Mouse (Mus musculus): Measurements from ENCODE around the gene Klk1b24.
"Not testable (repeated sequence)": the region's sequence is repeated elsewhere in the genome, so short reads cannot be mapped to it uniquely, and the experiment has no call there.

The Klk1b24 gene

GRCm38 (mm10) chr7:44187936-44188335 is at the start of gene Klk1b24:
Gene Klk1b24 (plus strand): TSS chr7:44188236.
- DNase-seq (ENCODE audit: extremely low spot score, low spot score), result not testable (repeated sequence)

GRCm38 (mm10) chr7:44179299-44180045 is 8.6 kb upstream of the Klk1b24 start:
- DNase-seq (ENCODE audit: extremely low spot score, low spot score), result no peak

- DNase-seq (ENCODE audit: extremely low spot score, low spot score), result not testable (repeated sequence)
Measured at GRCm38 (mm10) chr7:44186516-44186915, 1.5 kb upstream of the Klk1b24 start.

GRCm38 (mm10) chr7:44193466-44193865 is 5.4 kb downstream of the Klk1b24 start:
- DNase-seq (ENCODE audit: extremely low spot score, low spot score), result not testable (repeated sequence)

GRCm38 (mm10) chr7:44197891-44198290 is 9.9 kb downstream of the Klk1b24 start, which contains the start of gene Klk1b3:
Gene Klk1b3 (plus strand): TSS chr7:44198191.
- DNase-seq (ENCODE audit: extremely low spot score, low spot score), result no peak

- DNase-seq (ENCODE audit: extremely low spot score, low spot score), result not testable (repeated sequence)
Measured at GRCm38 (mm10) chr7:44207135-44207534, 19.1 kb downstream of the Klk1b24 start, which contains the start of gene Klk1b4. Gene Klk1b4 (plus strand): TSS chr7:44207435.

GRCm38 (mm10) chr7:44208307-44208706 is 20.3 kb downstream of the Klk1b24 start:
- no peak for DNase-seq (ENCODE audit: extremely low spot score, low spot score)

- no peak for DNase-seq (ENCODE audit: extremely low spot score, low spot score)
Measured at GRCm38 (mm10) chr7:44215645-44216044, 27.6 kb downstream of the Klk1b24 start, which contains the start of gene Klk1b5. Gene Klk1b5 (plus strand): TSS chr7:44215945.

GRCm38 (mm10) chr7:44221601-44222000 is 33.6 kb downstream of the Klk1b24 start:
- not testable (repeated sequence) for DNase-seq (ENCODE audit: extremely low spot score, low spot score)

GRCm38 (mm10) chr7:44222335-44222734 is 34.3 kb downstream of the Klk1b24 start:
- DNase-seq (ENCODE audit: extremely low spot score, low spot score), result not testable (repeated sequence)

- no peak for DNase-seq (ENCODE audit: extremely low spot score, low spot score)
Measured at GRCm38 (mm10) chr7:44225076-44225475, 37.0 kb downstream of the Klk1b24 start, which contains the start of gene Klk1. Gene Klk1 (plus strand): TSS chr7:44225360.

GRCm38 (mm10) chr7:44235909-44236308 is 47.9 kb downstream of the Klk1b24 start, which contains the start of gene Gm36864:
Gene Gm36864 (plus strand): TSS chr7:44236177.
- DNase-seq (ENCODE audit: extremely low spot score, low spot score), result no peak

- DNase-seq (ENCODE audit: extremely low spot score, low spot score), result no peak
Measured at GRCm38 (mm10) chr7:44239913-44240312, 51.9 kb downstream of the Klk1b24 start.

- DNase-seq (ENCODE audit: extremely low spot score, low spot score), result no peak
Measured at GRCm38 (mm10) chr7:44240712-44241111, 52.7 kb downstream of the Klk1b24 start.

GRCm38 (mm10) chr7:44241163-44241562 is 53.1 kb downstream of the Klk1b24 start:
- DNase-seq (ENCODE audit: extremely low spot score, low spot score), result no peak
